Mouse (Mus musculus) midbrain, embryonic 15.5 days (tissue): Measurements from ENCODE around the gene Aldh3b3. TPM values are rescaled to one million over a fixed set of nuclear protein-coding genes. Genes with fewer than 3 reads are reported as not detected.

Source experiments
- ATAC-seq: fragments of 200-750 bp; cut with Nextera tagmentation; replicated peaks from 2 replicates; pipeline ENCODE4 v1.8.0; 2017; ENCODE audit warnings: moderate TSS enrichment
- H3K27ac ChIP-seq: fragments of 300-500 bp; sonication (generic); 2 replicates; pipeline ENCODE4 v1.5.1; 2015; ENCODE audit warnings: mild to moderate bottlenecking, inconsistent platforms
- H3K27me3 ChIP-seq: fragments of 300-500 bp; sonication (generic); replicated peaks from 2 replicates; pipeline ENCODE4 v1.6.1; 2015; ENCODE audit warnings: inconsistent platforms
- H3K36me3 ChIP-seq: fragments of 300-500 bp; sonication (generic); replicated peaks from 2 replicates; pipeline ENCODE4 v1.6.1; 2015; ENCODE audit warnings: inconsistent platforms
- H3K4me1 ChIP-seq: fragments of 300-500 bp; sonication (generic); 2 replicates; pipeline ENCODE4 v1.6.1; 2015; ENCODE audit warnings: inconsistent platforms
- H3K4me2 ChIP-seq: fragments of 300-500 bp; sonication (generic); 2 replicates; pipeline ENCODE4 v1.6.1; 2015; ENCODE audit warnings: inconsistent platforms, mild to moderate bottlenecking, moderate library complexity
- H3K4me3 ChIP-seq: fragments of 300-500 bp; sonication (generic); 2 replicates; pipeline ENCODE4 v1.5.1; 2015; ENCODE audit warnings: mild to moderate bottlenecking, inconsistent platforms
- H3K9ac ChIP-seq: fragments of 300-500 bp; sonication (generic); 2 replicates; pipeline ENCODE4 v1.6.1; 2015; ENCODE audit warnings: mild to moderate bottlenecking, inconsistent platforms
- H3K9me3 ChIP-seq: fragments of 300-500 bp; sonication (generic); 2 replicates; pipeline ENCODE4 v1.6.1; 2016; ENCODE audit warnings: inconsistent platforms
- WGBS: fragments of 180-500 bp; shearing (Covaris S2); methylation state at CpG from one replicate; pipeline ENCODE4 v1.1.7; 2015; ENCODE audit warnings: mixed read lengths; 5-methylcytosine and 5-hydroxymethylcytosine counted together
- polyA plus RNA-seq: library from polyadenylated mRNA; unstranded; fragments of >200 nt; fragmentation: Nextera tagmentation; extraction: Ambion mirVana; gene quantifications from 2 replicates; pipeline ENCODE4 v1.2.1, GENCODE M21; 2015

Aldh3b3 gene
- polyA plus RNA-seq, 1 experiment from 2014 or later = not detected

DNA sequence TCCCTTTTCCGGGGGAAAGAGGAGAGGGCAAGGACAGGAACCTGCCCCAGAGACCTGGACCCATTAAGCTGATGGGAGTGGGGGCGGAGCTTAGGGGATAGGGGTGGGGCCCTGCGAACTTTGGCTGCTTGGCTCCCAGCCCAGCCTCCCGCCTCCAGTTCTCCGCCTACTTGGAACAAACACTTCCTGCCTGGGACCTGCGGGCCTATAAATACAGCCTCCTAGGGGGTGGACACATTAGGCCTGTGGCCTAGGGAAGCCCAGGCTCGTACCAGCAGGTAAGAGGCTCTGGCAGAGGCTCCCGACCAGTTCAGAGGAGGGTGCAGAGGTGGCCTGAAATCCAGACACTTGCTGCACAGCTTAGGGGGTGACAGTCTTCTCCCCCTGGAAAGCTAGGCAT is 27.9 kb downstream of the Aldh3b3 start, which contains the start of gene Acy3:
Gene Acy3, plus strand, starts transcription at position 237 of the 400 bp plus-strand sequence.
- no peak within 1 kb of the TSS for H3K4me2 ChIP-seq
- H3K9me3 ChIP-seq = no peaks in the 10 kb centered on the region
- no peaks in the 10 kb centered on the region for H3K36me3 ChIP-seq
- 19% methylated on average over 8 of the region's 8 CpGs for WGBS
- no peak within 1 kb of the TSS for H3K27ac ChIP-seq
- H3K9ac ChIP-seq = no peak within 1 kb of the TSS
- no peak within 1 kb of the TSS for H3K4me3 ChIP-seq
- H3K4me1 ChIP-seq = no peaks in the 10 kb centered on the region
- ATAC-seq = no peak
- no peaks in the 10 kb centered on the region for H3K27me3 ChIP-seq

DNA sequence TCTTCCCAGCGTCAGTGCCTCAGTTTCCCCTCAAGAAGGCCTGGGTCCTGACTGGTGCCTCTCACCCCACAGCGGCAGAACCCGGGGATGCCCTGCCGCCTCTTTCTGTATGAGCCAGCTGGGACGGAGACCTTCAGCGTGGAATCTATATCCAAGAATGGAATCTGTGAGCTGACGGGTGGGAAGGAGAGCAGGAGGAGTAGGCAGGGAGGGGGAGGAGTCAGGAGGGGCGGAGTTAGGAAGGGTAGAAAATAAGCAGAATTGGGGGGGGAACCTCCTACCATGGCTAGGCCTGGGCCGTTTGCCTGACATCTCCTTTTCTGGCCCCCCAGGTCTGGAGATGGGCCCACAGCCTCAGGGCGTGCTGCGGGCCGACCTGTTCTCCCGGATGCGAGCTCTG is 29.6 kb downstream of the Aldh3b3 start:
- Histone ChIP-seq H3K9me3 (no peaks in the 10 kb centered on the region), H3K27ac (no peak overlapping the region), H3K4me2 (no peak overlapping the region), H3K4me3 (no peak overlapping the region), H3K36me3 (no peaks in the 10 kb centered on the region), H3K27me3 (peaks cover 2% of the 10 kb centered on the region; the same call in 1 of the 2 replicates), H3K9ac (no peak overlapping the region), H3K4me1 (no peaks in the 10 kb centered on the region)
- ATAC-seq = no peak
- WGBS = 87% methylated on average over 14 of the region's 14 CpGs

DNA sequence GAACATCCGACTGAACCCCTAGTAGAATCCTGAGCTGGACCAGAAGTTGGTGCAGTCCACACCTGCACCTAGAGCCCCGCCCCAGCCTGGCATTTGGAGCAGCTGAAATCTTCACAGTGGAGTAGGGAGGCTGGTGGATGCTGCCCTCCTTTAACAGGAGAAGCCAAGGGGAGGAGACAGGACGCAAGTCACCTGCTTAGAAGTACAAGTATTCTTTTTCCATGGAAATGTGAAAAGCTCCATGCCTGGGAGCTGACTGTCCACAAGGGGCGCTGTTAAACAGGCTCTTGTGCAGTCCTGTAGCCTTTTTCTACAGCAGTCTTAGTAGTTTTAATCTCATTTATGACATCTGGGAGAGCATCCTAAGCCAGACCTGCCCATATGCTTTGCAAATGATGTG is 30.3 kb downstream of the Aldh3b3 start:
- Histone ChIP-seq H3K27ac (no peak overlapping the region), H3K4me3 (no peak overlapping the region), H3K9ac (no peak overlapping the region), H3K9me3 (no peaks in the 10 kb centered on the region), H3K27me3 (peaks cover 2% of the 10 kb centered on the region; the same call in 1 of the 2 replicates), H3K36me3 (no peaks in the 10 kb centered on the region), H3K4me2 (no peak overlapping the region), H3K4me1 (no peaks in the 10 kb centered on the region)
- no peak for ATAC-seq
- WGBS = 84% methylated on average over 4 of the region's 4 CpGs

DNA sequence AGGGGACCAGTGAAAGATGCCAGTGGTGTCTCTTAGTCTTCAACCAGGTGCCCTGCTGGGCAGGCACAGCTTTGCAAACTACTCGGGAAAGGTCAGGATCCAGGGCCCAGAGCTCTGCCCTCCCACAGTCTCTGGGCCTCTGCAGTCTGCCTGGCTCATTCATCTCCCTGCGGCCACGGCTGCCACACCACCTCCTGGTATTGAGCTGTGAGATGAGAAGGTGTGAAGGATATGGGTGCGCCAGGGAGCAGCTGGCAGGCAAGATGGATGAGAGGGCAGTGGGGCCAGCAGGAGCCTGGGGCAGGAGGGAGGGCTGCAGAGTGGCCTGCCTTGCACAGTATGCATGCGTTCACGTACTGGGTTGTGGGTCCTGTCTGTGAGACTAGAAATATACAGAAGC is 32.4 kb downstream of the Aldh3b3 start:
- H3K27ac ChIP-seq = no peak overlapping the region
- no peaks in the 10 kb centered on the region for H3K9me3 ChIP-seq
- H3K4me1 ChIP-seq = no peaks in the 10 kb centered on the region
- H3K4me2 ChIP-seq = no peak overlapping the region
- peaks cover 2% of the 10 kb centered on the region; the same call in 1 of the 2 replicates for H3K27me3 ChIP-seq
- H3K36me3 ChIP-seq = no peaks in the 10 kb centered on the region
- no peak overlapping the region for H3K9ac ChIP-seq
- WGBS = 74% methylated on average over 6 of the region's 6 CpGs
- no peak for ATAC-seq
- no peak overlapping the region for H3K4me3 ChIP-seq

DNA sequence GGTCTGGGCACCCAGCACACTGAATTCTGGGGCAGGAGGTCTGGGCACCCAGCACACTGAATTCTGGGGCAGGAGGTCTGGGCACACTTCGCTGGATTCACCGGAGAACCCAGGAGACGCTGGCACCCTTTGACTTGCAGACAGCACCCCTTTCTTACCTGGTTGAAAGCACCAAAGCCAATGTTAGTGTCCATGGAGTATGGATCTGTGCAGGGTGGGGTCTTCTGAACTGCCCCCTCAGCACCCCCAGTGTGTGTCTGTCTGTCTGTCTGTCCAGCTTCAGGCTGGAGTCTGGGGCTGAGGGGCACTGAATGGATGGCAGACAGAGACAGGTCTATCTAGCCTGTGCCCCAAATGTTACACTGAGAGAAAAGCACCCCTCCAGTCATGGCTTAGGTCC is 33.1 kb downstream of the Aldh3b3 start:
- Histone ChIP-seq H3K4me2 (no peak overlapping the region), H3K4me3 (no peak overlapping the region), H3K36me3 (no peaks in the 10 kb centered on the region), H3K9me3 (no peaks in the 10 kb centered on the region), H3K27me3 (peaks cover 2% of the 10 kb centered on the region; the same call in 1 of the 2 replicates), H3K27ac (no peak overlapping the region), H3K4me1 (no peaks in the 10 kb centered on the region), H3K9ac (no peak overlapping the region)
- 93% methylated on average over 3 of the region's 3 CpGs for WGBS
- no peak for ATAC-seq

DNA sequence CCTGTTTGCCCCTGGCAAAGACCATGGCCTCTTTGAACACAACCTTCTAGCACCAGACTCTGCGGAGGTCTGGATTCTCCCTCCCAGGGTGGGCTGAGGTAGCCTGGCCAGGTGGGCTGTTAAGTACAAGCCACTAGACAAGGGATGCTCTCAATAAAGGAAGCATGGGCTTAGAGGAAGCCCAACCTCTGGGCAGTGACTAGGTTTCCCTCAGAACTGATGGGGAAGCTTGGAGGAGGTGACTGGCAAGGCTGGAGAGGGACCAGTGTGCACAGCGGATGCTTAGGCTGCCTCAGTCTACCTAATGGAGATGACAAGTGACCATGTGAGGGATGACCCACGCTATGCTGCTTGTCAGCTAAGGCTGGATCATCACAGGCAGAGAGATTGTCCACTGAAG is 33.5 kb downstream of the Aldh3b3 start:
- Histone ChIP-seq H3K36me3 (no peaks in the 10 kb centered on the region), H3K9me3 (no peaks in the 10 kb centered on the region), H3K9ac (no peak overlapping the region), H3K4me1 (no peaks in the 10 kb centered on the region), H3K4me3 (no peak overlapping the region), H3K27me3 (peaks cover 2% of the 10 kb centered on the region; the same call in 1 of the 2 replicates), H3K27ac (no peak overlapping the region), H3K4me2 (no peak overlapping the region)
- WGBS = 91% methylated on average over 3 of the region's 3 CpGs
- ATAC-seq = no peak

DNA sequence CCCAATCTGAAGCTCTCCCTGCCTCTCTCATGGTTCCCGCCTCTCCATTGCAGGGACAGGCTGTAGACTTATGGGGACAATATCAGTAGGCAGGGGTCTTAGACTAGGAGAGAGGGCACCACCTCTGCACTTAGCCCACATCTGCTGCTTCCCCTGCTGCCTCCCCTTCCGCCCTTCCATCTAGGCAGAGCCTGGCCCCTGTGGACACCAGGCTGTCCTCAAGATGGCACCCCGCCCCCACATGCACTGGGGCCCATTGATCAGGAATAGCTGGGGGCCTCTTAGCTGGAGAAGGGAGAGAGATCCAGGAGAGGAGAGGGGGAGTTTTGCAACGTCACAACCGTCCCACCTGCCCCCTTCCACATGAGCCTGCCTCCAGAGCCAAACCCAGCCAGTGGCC is 34.0 kb downstream of the Aldh3b3 start, which contains the start of gene Tbx10:
Gene Tbx10, plus strand, starts transcription at position 337 of the 400 bp plus-strand sequence.
- H3K36me3 ChIP-seq = no peaks in the 10 kb centered on the region
- no peak within 1 kb of the TSS for H3K9ac ChIP-seq
- WGBS = 52% methylated on average over 5 of the region's 5 CpGs
- H3K27me3 ChIP-seq = peaks cover 2% of the 10 kb centered on the region; the same call in 1 of the 2 replicates
- H3K4me1 ChIP-seq = no peaks in the 10 kb centered on the region
- H3K9me3 ChIP-seq = no peaks in the 10 kb centered on the region
- no peak within 1 kb of the TSS for H3K4me3 ChIP-seq
- no peak for ATAC-seq
- no peak within 1 kb of the TSS for H3K4me2 ChIP-seq
- H3K27ac ChIP-seq = no peak within 1 kb of the TSS

DNA sequence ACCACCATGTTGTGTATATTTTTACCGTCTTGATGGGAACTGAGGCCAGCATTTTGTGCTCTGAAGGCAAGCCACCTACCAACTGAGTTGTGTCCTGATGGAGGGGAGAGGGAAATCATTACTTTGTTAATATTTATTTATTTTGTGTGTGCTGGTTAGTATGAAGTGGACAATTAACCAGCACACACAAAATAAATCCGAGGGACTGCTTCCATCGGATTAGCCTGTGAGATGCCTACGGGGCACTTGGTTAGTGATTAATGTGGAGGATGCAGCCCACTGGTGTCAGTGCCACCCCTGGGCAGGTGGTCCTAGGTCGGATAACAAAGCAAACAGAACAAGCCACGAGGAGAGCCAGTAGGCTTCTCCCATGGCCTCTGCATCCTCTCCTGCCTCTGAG is 36.5 kb downstream of the Aldh3b3 start:
- no peak overlapping the region for H3K4me2 ChIP-seq
- peaks cover 2% of the 10 kb centered on the region; the same call in 1 of the 2 replicates for H3K27me3 ChIP-seq
- 74% methylated on average over 6 of the region's 6 CpGs for WGBS
- H3K27ac ChIP-seq = no peak overlapping the region
- peaks cover 8% of the 10 kb centered on the region for H3K4me1 ChIP-seq
- no peak for ATAC-seq
- no peaks in the 10 kb centered on the region for H3K36me3 ChIP-seq
- H3K9ac ChIP-seq = no peak overlapping the region
- no peak overlapping the region for H3K4me3 ChIP-seq
- no peaks in the 10 kb centered on the region for H3K9me3 ChIP-seq

DNA sequence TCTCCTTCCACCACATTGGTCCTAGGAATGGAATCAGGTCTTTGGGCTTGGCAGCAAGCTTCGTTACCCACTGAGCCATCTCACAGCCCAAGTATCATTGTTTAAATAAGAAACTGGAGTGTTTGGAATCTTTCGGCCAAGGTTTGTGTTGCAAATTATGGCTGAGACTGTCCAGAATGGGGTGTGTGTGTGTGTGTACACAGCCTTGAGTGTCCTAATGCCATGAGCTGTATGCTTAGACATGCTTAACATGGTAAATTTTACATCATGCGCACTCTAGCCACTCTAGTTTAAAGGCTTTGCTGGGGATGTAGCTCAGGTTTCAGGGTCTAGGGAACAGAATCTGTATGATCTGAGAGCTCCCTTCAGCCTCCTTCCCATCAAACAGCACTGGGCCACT is 37.1 kb downstream of the Aldh3b3 start:
- Histone ChIP-seq H3K36me3 (no peaks in the 10 kb centered on the region), H3K4me2 (no peak overlapping the region), H3K9me3 (no peaks in the 10 kb centered on the region), H3K27ac (no peak overlapping the region), H3K4me3 (no peak overlapping the region), H3K27me3 (peaks cover 2% of the 10 kb centered on the region; the same call in 1 of the 2 replicates), H3K4me1 (peaks cover 8% of the 10 kb centered on the region), H3K9ac (no peak overlapping the region)
- WGBS = 84% methylated on average over 3 of the region's 3 CpGs
- no peak for ATAC-seq

DNA sequence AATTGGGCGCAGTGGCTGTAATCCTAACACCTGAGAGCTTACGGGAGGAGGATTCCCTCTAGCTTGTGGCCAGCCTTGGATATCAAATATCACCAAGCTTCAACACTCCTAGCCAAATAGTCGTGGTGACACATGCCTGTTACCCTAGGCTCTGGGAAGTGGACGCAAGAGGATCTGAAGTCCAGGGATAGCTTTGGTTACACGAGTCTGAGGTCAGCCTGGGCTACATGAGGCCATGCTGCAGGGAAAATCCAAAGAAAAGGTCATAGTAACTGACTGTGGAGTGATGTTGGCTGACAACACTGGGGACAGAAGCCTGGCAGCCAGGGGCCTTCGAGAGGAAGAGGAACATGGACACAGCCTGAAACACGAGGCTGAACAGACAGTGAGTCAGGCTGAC is 37.7 kb downstream of the Aldh3b3 start:
- peaks cover 12% of the 10 kb centered on the region for H3K4me1 ChIP-seq
- H3K27ac ChIP-seq = no peak overlapping the region
- H3K9me3 ChIP-seq = no peaks in the 10 kb centered on the region
- no peak overlapping the region for H3K4me3 ChIP-seq
- WGBS = 78% methylated on average over 7 of the region's 7 CpGs
- no peak overlapping the region for H3K4me2 ChIP-seq
- no peak overlapping the region for H3K9ac ChIP-seq
- H3K36me3 ChIP-seq = no peaks in the 10 kb centered on the region
- ATAC-seq = no peak
- peaks cover 2% of the 10 kb centered on the region; the same call in 1 of the 2 replicates for H3K27me3 ChIP-seq

DNA sequence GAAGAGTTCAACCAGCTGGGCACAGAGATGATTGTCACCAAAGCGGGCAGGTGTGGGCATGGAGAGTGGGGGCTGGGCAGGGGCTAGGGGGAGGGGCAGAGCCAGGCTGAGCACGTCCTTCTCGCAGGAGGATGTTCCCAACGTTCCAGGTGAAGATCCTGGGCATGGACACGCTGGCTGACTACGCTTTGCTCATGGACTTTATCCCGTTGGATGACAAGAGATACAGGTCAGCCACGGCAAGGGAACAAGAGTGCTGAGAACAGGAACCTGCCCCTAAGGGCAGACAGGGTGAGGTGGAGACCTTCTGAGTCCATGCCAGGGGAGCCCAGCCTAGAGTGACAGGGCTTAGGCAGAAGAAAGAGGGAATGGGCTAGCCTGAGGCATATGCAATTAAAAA is 38.3 kb downstream of the Aldh3b3 start:
- Histone ChIP-seq H3K27ac (no peak overlapping the region), H3K4me2 (no peak overlapping the region), H3K9me3 (no peaks in the 10 kb centered on the region), H3K36me3 (no peaks in the 10 kb centered on the region), H3K4me1 (peaks cover 18% of the 10 kb centered on the region), H3K4me3 (no peak overlapping the region), H3K9ac (no peak overlapping the region), H3K27me3 (peaks cover 2% of the 10 kb centered on the region; the same call in 1 of the 2 replicates)
- WGBS = 75% methylated on average over 8 of the region's 8 CpGs
- ATAC-seq = no peak

DNA sequence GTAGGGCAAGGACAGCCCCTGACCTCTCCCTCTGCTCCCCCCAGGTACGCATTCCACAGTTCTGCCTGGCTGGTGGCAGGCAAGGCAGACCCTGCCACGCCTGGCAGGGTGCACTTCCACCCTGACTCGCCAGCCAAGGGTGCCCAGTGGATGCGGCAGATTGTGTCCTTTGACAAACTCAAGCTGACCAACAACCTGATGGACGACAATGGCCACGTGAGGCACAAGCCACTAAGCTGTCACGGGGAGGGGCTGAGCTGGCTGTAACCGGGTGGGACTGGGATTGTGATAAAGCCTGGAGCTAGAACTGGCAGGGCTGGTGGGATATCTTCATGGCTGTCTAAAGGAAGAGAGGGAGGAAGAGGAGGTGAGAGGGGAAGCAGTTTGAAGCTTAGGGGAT is 38.8 kb downstream of the Aldh3b3 start:
- no peaks in the 10 kb centered on the region for H3K36me3 ChIP-seq
- peaks cover 20% of the 10 kb centered on the region for H3K4me1 ChIP-seq
- ATAC-seq = no peak
- no peaks in the 10 kb centered on the region for H3K9me3 ChIP-seq
- H3K27ac ChIP-seq = no peak overlapping the region
- no peak overlapping the region for H3K4me2 ChIP-seq
- H3K9ac ChIP-seq = no peak overlapping the region
- 65% methylated on average over 8 of the region's 8 CpGs for WGBS
- H3K27me3 ChIP-seq = peaks cover 2% of the 10 kb centered on the region; the same call in 1 of the 2 replicates
- no peak overlapping the region for H3K4me3 ChIP-seq

DNA sequence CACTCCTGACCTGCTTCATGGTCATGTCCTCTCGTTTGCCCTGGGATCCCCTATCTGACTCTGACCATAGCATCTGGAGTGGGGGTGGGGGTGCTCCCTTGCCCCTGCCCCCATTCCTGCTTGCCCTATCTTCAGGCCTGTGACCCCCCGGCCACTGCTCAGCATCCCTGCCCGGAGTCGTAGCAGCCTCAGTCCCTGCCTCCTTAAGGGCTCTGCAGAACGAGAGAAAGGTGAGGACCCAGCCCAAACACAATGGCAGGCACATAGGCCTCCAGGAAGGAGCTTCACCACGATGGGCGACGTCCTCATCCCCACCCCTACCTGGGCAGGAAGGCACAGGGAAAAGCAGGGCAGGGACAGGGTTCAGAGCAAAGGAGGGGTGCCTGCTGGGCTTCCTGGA is 39.9 kb downstream of the Aldh3b3 start:
- H3K4me3 ChIP-seq = no peak overlapping the region
- peaks cover 20% of the 10 kb centered on the region for H3K4me1 ChIP-seq
- H3K27ac ChIP-seq = no peak overlapping the region
- no peaks in the 10 kb centered on the region for H3K27me3 ChIP-seq
- H3K9ac ChIP-seq = no peak overlapping the region
- WGBS = 77% methylated on average over 8 of the region's 8 CpGs
- H3K36me3 ChIP-seq = no peaks in the 10 kb centered on the region
- no peaks in the 10 kb centered on the region for H3K9me3 ChIP-seq
- no peak overlapping the region for H3K4me2 ChIP-seq
- ATAC-seq = no peak
